Mouse (Mus musculus) WW6 (cell line): ENCODE data around the gene E4f1.

Source experiments
- DNase-seq: peaks from one replicate; pipeline ENCODE4 v3.0.0-alpha.2; 2013; ENCODE audit warnings: low read depth, low spot score

The E4f1 gene

GRCm38 (mm10) chr17:24481027-24481815 is 11.1 kb upstream of the E4f1 start:
- no peak for DNase-seq

- DNase-seq, result no peak
Measured at GRCm38 (mm10) chr17:24480201-24480826, 10.2 kb upstream of the E4f1 start.

GRCm38 (mm10) chr17:24479431-24479830 is 9.3 kb upstream of the E4f1 start:
- DNase-seq, result no peak

DNA sequence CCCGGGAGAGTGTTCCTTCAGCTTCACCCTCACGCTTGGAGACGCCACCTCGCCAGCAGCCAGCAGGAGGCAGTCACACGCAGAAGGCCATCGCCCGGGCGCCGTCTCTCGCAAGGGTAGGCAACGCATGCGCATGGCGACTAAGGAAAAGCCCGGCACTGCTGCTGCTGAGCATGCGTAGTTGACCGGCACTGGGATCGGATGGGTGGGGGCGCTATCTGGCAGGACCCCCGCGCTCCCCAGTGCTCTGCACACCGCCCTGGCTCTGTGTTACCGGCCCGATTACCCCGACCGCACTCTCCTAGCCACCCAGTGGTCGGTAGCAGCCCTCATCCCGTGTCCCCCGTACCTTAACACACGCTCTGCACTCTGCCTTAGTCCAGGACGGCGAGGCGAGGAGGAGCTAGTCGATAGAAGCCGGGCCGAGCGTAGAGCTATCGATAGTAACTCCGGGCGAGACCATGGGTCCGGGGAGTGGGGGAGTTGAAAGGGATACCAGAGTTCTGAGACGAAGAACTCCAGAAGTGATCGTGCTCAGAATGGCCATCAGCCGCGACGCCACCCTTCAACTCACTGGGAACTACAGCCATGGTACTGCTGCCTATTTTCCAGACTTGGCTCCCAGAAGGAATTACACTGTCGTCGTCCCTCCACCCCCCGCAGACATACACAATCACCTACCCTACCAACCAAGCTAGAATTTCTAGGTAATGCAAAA is 8.7 kb upstream of the E4f1 start, which contains the start of gene Mlst8:
TSS of gene Mlst8 (minus strand) at position 416 of the 718 bp plus-strand sequence.
- peak; percentile 91 for DNase-seq

- no peak for DNase-seq
Measured at GRCm38 (mm10) chr17:24477985-24478600, 8.0 kb upstream of the E4f1 start.

- DNase-seq, result no peak
Measured at GRCm38 (mm10) chr17:24477053-24477984, 7.2 kb upstream of the E4f1 start.

- DNase-seq, result no peak
Measured at GRCm38 (mm10) chr17:24476022-24476776, 6.1 kb upstream of the E4f1 start.

GRCm38 (mm10) chr17:24475586-24475985 is 5.5 kb upstream of the E4f1 start:
- no peak for DNase-seq

GRCm38 (mm10) chr17:24474557-24474956 is 4.4 kb upstream of the E4f1 start:
- no peak for DNase-seq

DNA sequence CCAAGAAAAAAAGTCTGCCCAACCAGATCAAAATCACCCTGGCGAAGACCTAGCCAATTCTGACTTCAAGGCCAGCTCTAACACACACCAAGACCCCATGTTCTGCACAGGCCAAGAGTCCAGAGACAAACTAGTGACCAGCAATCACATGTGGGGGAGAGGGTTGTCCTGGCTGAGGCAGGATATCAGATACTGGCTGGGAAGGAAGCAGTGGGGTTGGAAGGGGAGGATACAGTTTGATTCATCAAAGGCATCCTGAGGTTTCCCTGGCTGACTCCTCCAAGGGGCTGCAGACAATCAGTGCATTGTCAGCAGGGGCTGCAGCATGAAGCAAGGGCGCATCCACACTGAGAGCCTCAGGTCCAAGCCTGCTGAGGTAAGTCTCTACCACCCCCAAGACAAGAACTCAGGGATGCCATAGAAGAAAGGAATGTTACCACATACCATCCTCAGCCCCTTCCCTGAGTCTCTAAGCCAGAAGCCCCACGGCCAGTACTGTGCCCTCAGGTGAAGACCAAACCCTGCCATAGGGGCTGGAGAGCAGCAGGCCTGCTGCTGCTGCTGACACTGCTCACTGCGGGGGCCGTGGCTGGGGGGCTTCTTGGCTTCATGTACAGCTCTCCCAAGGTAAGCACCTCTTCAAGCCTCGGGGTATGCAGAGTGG is 3.6 kb upstream of the E4f1 start, which contains the start of gene Bricd5:
TSS of gene Bricd5 (plus strand) at position 273 of the 664 bp plus-strand sequence.
- DNase-seq, result no peak

DNA sequence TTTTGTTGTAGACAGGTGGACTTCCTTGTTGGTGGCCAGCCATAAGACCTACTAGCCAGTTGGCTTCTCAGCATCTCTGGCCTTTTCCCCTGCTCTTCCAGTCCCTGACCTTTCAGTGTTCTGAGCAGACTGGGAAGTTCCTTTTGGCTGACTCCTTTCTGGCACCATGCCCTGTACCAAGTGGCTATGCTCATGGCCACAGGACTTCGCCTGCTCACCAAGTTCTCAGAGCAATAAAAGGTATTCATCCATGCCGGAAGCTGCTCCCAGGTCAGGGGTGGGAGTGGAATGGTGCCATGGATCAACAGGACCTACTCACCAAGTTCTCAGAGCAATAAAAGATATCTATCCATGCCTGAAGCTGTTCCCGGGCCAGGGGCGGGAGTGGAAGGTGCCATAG is 2.4 kb upstream of the E4f1 start:
- no peak for DNase-seq

DNA sequence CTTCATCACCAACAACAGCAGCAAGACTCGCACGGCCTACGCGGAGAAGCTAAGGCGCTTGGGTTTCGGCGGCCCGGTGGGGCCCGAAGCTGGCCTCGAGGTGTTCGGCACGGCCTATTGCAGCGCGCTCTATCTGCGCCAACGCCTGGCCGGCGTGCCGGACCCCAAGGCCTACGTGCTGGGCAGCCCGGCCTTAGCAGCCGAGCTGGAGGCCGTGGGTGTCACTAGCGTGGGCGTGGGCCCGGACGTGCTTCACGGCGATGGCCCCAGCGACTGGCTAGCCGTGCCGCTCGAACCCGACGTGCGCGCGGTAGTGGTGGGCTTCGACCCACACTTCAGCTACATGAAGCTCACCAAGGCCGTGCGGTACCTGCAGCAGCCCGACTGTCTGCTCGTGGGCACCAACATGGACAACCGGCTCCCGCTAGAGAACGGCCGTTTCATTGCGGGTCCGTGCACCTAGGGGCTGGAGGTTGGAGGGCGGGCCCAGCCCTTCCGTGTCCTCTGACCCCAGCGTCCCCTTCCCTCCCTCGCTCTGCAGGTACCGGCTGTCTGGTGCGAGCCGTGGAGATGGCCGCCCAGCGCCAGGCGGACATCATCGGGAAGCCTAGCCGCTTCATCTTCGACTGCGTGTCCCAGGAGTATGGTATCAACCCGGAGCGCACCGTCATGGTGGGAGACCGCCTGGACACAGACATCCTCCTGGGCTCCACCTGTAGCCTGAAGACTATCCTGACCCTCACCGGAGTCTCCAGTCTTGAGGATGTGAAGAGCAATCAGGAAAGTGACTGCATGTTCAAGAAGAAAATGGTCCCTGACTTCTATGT is 801 bp upstream of the E4f1 start:
- no peak for DNase-seq

DNA sequence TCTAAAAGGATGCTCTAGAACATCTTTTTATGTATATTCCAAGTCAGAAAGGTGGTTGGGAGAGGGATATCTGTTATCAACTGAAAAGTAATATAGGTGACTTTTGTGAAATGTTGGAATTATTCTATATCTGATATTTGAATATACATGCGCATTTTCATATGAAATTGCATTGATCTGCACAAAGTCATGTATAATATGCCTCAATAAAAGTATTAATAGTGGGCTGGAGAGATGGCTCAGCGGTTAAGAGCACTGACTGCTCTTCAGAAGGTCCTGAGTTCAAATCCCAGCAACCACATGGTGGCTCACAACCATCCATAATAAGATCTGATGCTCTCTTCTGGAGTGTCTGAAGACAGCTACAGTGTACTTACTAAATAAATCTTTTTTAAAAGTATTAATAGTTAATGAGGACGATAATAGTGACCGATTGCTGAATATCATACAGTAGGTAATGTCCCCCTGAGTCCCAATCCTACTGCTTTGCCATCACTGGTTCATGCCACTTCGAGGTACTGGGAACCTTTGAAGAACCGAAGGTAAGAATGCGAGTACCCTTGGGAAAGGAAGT is 690 bp downstream of the E4f1 start:
- DNase-seq, result no peak

- no peak for DNase-seq
Measured at GRCm38 (mm10) chr17:24468636-24469246, 1.4 kb downstream of the E4f1 start.

DNA sequence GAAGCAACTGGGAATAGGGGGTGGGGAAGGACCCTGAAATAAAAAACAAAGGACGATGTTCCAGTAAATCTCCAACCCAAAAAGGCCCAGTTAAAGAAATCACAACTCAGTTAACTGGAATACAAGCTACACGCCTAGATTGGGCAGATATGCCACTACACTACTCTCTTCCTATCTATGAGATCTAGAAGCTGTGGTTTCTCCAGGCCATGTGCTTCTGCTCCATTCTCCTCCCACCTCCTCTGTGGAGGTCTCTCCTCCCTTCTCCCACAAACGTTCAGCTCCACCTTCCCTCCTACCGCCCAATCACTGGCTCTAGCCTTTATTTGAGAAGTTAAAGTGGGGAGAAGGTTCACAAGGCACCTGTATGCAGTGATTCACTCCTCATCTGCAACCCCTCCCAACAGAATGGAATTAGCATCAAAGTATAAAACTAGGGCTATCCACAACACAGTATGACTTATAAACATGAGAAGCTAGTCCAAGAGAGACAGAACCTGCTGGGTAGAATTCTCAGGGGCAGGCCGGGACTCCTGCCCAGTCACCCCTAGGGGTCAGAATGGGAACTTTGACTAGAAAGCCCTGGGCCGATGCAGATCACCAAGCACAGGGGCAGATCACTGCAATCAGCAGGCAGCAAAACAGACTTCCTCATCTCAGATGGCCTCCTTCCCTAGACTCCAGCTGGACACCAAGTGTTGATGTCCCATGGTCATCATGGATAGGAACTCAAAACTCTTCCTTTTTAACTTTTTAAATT is 6.6 kb downstream of the E4f1 start:
- DNase-seq, result no peak

DNA sequence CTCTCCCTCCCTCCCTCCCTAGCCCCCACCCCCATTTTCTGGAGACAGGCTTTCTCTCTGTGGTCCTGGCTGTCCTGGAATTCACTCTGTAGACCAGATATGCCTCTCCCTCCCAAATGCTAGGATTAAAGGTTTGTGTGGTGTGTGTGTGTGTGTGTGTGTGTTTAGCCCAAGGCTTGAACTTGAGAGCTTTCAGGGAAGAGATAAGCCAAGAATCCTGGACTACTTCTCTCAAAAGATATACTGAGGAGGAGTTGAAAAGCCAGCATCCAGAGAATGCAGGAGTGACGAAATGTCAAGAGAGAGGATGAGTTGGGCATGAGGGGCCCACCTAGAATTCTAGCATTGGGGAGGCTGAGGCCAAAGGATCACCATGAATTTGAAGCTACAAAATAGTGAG is 7.2 kb downstream of the E4f1 start:
- DNase-seq, result no peak

DNA sequence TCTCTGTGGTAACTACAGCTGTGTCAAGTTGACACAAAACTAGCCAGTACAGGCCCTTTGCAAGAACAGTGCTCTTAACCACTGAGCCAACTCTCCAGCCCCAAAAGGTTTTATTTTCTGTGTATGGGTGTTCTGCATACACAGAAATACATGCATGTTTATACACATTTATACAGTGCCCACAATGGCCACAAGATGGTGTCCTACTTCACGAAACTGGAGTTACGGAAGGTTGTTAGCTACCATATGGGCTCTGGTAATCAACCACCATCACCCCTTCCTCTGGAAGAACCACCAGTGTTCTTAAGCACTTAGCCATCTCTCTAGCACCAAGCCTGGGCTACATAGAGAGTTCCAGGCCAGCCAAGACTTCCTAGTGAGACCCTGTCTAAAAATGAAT is 8.5 kb downstream of the E4f1 start:
- DNase-seq, result no peak
